Comparison of ENCODE assay signal across 8 mouse cellular contexts in the genomic region with DNA sequence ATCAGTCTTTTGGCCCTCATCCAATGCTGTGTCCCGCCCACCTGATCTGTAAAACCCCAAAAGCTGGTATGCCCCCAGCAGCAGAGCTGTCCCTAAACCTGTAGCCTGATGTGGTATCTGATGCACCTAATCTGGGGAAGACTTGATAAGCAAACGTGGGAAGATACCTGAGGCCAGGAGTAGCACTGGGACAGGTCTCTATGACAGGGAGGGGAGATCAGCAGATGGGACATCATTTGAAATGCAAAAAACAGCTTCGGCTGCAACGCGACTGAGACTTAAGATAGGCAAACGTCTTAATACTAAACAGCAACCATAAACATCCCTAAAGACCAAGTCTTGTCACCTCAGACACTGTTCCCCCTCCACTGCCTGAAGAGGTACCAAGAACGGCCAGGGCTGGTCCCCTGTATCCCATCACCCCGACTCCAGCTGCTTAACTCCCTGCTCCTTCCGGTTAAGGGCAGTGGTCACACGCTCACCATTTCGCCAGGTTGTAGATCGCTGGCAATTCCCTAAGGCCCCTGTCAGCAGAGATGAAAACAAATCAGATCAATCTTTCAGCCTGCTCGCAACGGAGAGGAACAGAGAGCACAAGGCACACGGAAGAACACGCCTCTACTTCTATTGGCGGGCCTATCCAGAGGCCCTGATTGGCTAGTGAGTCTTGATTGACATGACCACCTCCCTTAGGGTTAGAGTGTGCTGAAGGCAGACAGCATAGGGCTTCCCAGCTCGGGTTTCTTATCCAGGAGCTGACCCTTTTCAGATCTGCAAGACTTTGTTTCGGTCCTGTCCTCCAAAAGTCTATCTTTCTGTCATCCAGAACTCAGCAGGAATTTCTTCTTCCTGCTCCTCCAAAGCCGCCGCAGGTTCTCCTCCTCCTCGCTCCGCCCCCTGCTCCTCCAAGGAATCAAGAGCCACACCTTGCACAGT. TPM values are rescaled to one million over a fixed set of nuclear protein-coding genes. Genes with fewer than 3 reads are reported as not detected.
A peak's percentile ranks its signal among the peaks of the same experiment; 100 is the strongest.
DNase-seq lines count a peak whose midpoint lies in the region; ATAC-seq and TF ChIP-seq lines count a peak whose summit lies in the region.
"Not testable (repeated sequence)": the region's sequence is repeated elsewhere in the genome, so short reads cannot be mapped to it uniquely, and the experiment has no call there.

A gene (minus strand): TSS at position 610 of the 936 bp plus-strand sequence.

- not testable (repeated sequence) for H3K27me3 ChIP-seq in heart, embryonic 11.5 days (ENCODE audit: control insufficient read depth, insufficient read depth, low read length); kidney, embryonic 14.5 days (ENCODE audit: control insufficient read depth, insufficient read depth, low read length); limb, embryonic 13.5 days; midbrain, embryonic 14.5 days (ENCODE audit: control insufficient read depth, insufficient read depth, low read length)

- not testable (repeated sequence) for TF ChIP-seq CTCF in bone marrow macrophage, adult 2 months (IDR thresholded peaks at IDR 0.05; ENCODE audit: low read depth, low read length); embryonic fibroblast, embryonic 13.5 days (IDR thresholded peaks at IDR 0.05; ENCODE audit: borderline replicate concordance, insufficient read depth, low read length)

- H3K9me3 ChIP-seq in heart, embryonic 11.5 days (replicated peaks; ENCODE audit: control insufficient read depth, low read length); kidney, embryonic 14.5 days (ENCODE audit: control insufficient read depth, low read length); midbrain, embryonic 14.5 days (ENCODE audit: control insufficient read depth, low read length): not testable (repeated sequence)
- H3K9me3 ChIP-seq in limb, embryonic 13.5 days, result peaks cover 18% of the 10 kb centered on the region; the same call in 1 of the 2 replicates

- H3K27ac ChIP-seq in bone marrow macrophage, adult 2 months (ENCODE audit: insufficient read depth, low read depth, low read length); embryonic fibroblast, embryonic 13.5 days (ENCODE audit: insufficient read depth, low read length); heart, embryonic 11.5 days (ENCODE audit: low read depth, low read length); kidney, embryonic 14.5 days (ENCODE audit: low read depth, low read length); limb, embryonic 13.5 days; midbrain, embryonic 14.5 days (replicated peaks; ENCODE audit: low read depth, low read length): not testable (repeated sequence)

- not testable (repeated sequence) for TF ChIP-seq POLR2A in bone marrow macrophage, adult 2 months (IDR thresholded peaks at IDR 0.05; ENCODE audit: borderline replicate concordance, low read depth, low read length)
- peak; percentile 22; the same call in 1 of the 2 replicates for TF ChIP-seq POLR2A in embryonic fibroblast, embryonic 13.5 days (IDR thresholded peaks at IDR 0.05; ENCODE audit: low read depth, low read length)

- not testable (repeated sequence) for H3K36me3 ChIP-seq in heart, embryonic 11.5 days (ENCODE audit: control insufficient read depth, insufficient read depth, low read length); kidney, embryonic 14.5 days (ENCODE audit: control insufficient read depth, insufficient read depth, low read length); limb, embryonic 13.5 days; midbrain, embryonic 14.5 days (ENCODE audit: control insufficient read depth, insufficient read depth, low read length)

- not testable (repeated sequence) for H3K4me1 ChIP-seq in bone marrow macrophage, adult 2 months (ENCODE audit: control insufficient read depth, insufficient read depth, low read length); embryonic fibroblast, embryonic 13.5 days (ENCODE audit: control insufficient read depth, insufficient read depth, low read length); heart, embryonic 11.5 days (ENCODE audit: control insufficient read depth, insufficient read depth, low read length); kidney, embryonic 14.5 days (ENCODE audit: control insufficient read depth, insufficient read depth, low read length); limb, embryonic 13.5 days; midbrain, embryonic 14.5 days (ENCODE audit: control insufficient read depth, insufficient read depth, low read length)

- 5% methylated on average over 19 of the region's 23 CpGs for WGBS in heart, embryonic 11.5 days (ENCODE audit: insufficient replicate concordance)
- 4% methylated on average over 20 of the region's 23 CpGs for WGBS in kidney, embryonic 14.5 days
- WGBS in limb, embryonic 13.5 days, result 5% methylated on average over 23 of the region's 23 CpGs
- 5% methylated on average over 19 of the region's 23 CpGs for WGBS in midbrain, embryonic 14.5 days

- peak within 1 kb of the TSS; percentile 61 for H3K9ac ChIP-seq in heart, embryonic 11.5 days (ENCODE audit: low read depth, low read length)
- H3K9ac ChIP-seq in kidney, embryonic 14.5 days (ENCODE audit: low read depth, low read length), result peak within 1 kb of the TSS; percentile 60; the same call in 1 of the 2 replicates
- H3K9ac ChIP-seq in limb, embryonic 13.5 days, result peak within 1 kb of the TSS; percentile 68
- H3K9ac ChIP-seq in midbrain, embryonic 14.5 days (replicated peaks; ENCODE audit: low read length), result peak within 1 kb of the TSS; percentile 57

- H3K4me2 ChIP-seq in heart, embryonic 11.5 days, result peak within 1 kb of the TSS; percentile 70
- H3K4me2 ChIP-seq in kidney, embryonic 14.5 days (replicated peaks; ENCODE audit: low read depth, low read length), result peak within 1 kb of the TSS; percentile 75
- peak within 1 kb of the TSS; percentile 75 for H3K4me2 ChIP-seq in limb, embryonic 13.5 days (replicated peaks)
- peak within 1 kb of the TSS; percentile 52 for H3K4me2 ChIP-seq in midbrain, embryonic 14.5 days (ENCODE audit: low read length)

- DNase-seq in 416B (ENCODE audit: low read depth), result peak; percentile 69
- peak; percentile 66 for DNase-seq in midbrain, embryonic 14.5 days
- peak; percentile 16 to 41 for DNase-seq in spleen, adult 18-20 months

- peak within 1 kb of the TSS; percentile 72 for H3K4me3 ChIP-seq in bone marrow macrophage, adult 2 months (ENCODE audit: insufficient read depth, low read length)
- peak within 1 kb of the TSS; percentile 74 for H3K4me3 ChIP-seq in embryonic fibroblast, embryonic 13.5 days (ENCODE audit: insufficient read depth, low read length)
- peak within 1 kb of the TSS; percentile 56 for H3K4me3 ChIP-seq in heart, embryonic 11.5 days (ENCODE audit: low read depth, low read length)
- peak within 1 kb of the TSS; percentile 50 for H3K4me3 ChIP-seq in kidney, embryonic 14.5 days (ENCODE audit: low read length)
- peak within 1 kb of the TSS; percentile 51 for H3K4me3 ChIP-seq in limb, embryonic 13.5 days
- H3K4me3 ChIP-seq in midbrain, embryonic 14.5 days (replicated peaks; ENCODE audit: low read depth, low read length), result peak within 1 kb of the TSS; percentile 39

- peak; percentile 96 for ATAC-seq in heart, embryonic 11.5 days (replicated peaks; ENCODE audit: insufficient number of reproducible peaks, low FRiP score, low TSS enrichment)
- ATAC-seq in kidney, embryonic 14.5 days (ENCODE audit: low FRiP score, low TSS enrichment), result peak; percentile 100
- ATAC-seq in limb, embryonic 13.5 days (ENCODE audit: low FRiP score, low read depth), result peak; percentile 98
- ATAC-seq in midbrain, embryonic 14.5 days (ENCODE audit: low FRiP score, low TSS enrichment), result peak; percentile 99

RNA-seq across cellular contexts. Expression of the gene that starts here (rescaled TPM):
- 3.0 and 6.3 TPM in 2 replicates for polyA plus RNA-seq in bone marrow macrophage, adult 2 months (2012; ENCODE audit: insufficient read depth, insufficient read length, missing spikeins)
- 2.0 and 6.3 TPM in 2 replicates for polyA plus RNA-seq in embryonic fibroblast, embryonic 13.5 days (2011; ENCODE audit: insufficient read length, low read depth, missing spikeins)
- polyA plus RNA-seq in heart, embryonic 11.5 days (2014; fragmentation: Nextera tagmentation; extraction: Ambion mirVana), result 5.2 and 8.2 TPM in 2 replicates
- polyA plus RNA-seq in kidney, embryonic 14.5 days (2014; fragmentation: Nextera tagmentation; extraction: Ambion mirVana), result 13.7 and 14.7 TPM in 2 replicates
- 12.5 and 14.5 TPM in 2 replicates for polyA plus RNA-seq in limb, embryonic 13.5 days (2015; fragmentation: Nextera tagmentation; extraction: Ambion mirVana)
- polyA plus RNA-seq in midbrain, embryonic 14.5 days (2014; fragmentation: Nextera tagmentation; extraction: Ambion mirVana), result 9.7 and 11.9 TPM in 2 replicates
